Mouse (Mus musculus) heart, postnatal 0 days (tissue): Measurements from ENCODE around the gene Fam71e2.

Experiments
- CTCF ChIP-seq: IDR thresholded peaks from 2 replicates; pipeline ENCODE4 v1.5.1; 2016; ENCODE audit warnings: antibody characterized with exemption, control low read depth, low read depth
- EP300 ChIP-seq: IDR thresholded peaks from 2 replicates; pipeline ENCODE4 v1.6.1; 2016; ENCODE audit warnings: antibody characterized with exemption, low read depth

DNA sequence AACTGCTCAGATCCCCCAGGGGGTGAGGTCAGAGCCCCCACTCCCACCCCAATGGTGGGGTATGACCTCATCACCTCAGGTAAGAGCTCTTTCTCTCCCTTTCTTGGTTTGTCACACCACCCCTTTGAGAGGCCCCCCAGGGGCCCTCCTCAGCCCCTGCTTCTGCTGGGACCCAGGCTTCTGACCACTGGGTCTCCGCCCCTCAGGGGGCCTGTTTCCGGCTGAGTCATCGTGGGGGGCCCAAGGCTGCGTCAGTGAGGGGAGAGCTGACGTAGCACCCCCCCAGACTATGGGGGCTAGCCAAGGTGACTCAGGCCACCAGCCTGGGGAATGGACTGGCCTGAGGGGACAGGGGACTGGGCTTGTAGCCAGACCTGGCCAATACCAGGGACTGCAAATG, 8.8 kb upstream of the Fam71e2 start:
- TF ChIP-seq EP300 (no peak), CTCF (no peak)
